Mouse (Mus musculus) heart, embryonic 11.5 days (tissue): ENCODE results near the gene Trio. TPM values are rescaled to one million over a fixed set of nuclear protein-coding genes. Genes with fewer than 3 reads are reported as not detected.

Experiments
- ATAC-seq: fragments of 200-750 bp; cut with Nextera tagmentation; replicated peaks from 2 replicates; pipeline ENCODE4 v1.8.0; 2017; ENCODE audit warnings: moderate library complexity; ENCODE audit not compliant: insufficient number of reproducible peaks, low FRiP score, low TSS enrichment
- H3K27ac ChIP-seq: fragments of 300-500 bp; sonication (generic); 2 replicates; pipeline ENCODE4 v1.5.1; 2014; ENCODE audit warnings: mild to moderate bottlenecking, low read depth, low read length
- H3K27me3 ChIP-seq: fragments of 300-500 bp; sonication (generic); 2 replicates; pipeline ENCODE4 v1.6.1; 2014; ENCODE audit warnings: mild to moderate bottlenecking, low read length, mixed read lengths; ENCODE audit not compliant: control insufficient read depth, insufficient read depth
- H3K36me3 ChIP-seq: fragments of 300-500 bp; sonication (generic); 2 replicates; pipeline ENCODE4 v1.6.1; 2014; ENCODE audit warnings: mild to moderate bottlenecking, low read length, moderate library complexity, mixed read lengths; ENCODE audit not compliant: control insufficient read depth, insufficient read depth
- H3K4me1 ChIP-seq: fragments of 300-500 bp; sonication (generic); 2 replicates; pipeline ENCODE4 v1.6.1; 2014; ENCODE audit warnings: low read length; ENCODE audit not compliant: control insufficient read depth, insufficient read depth
- H3K4me2 ChIP-seq: fragments of 300-500 bp; sonication (generic); 2 replicates; pipeline ENCODE4 v1.6.1; 2014; ENCODE audit warnings: mild to moderate bottlenecking, moderate library complexity
- H3K4me3 ChIP-seq: fragments of 300-500 bp; sonication (generic); 2 replicates; pipeline ENCODE4 v1.5.1; 2014; ENCODE audit warnings: low read depth, low read length
- H3K9ac ChIP-seq: fragments of 300-500 bp; sonication (generic); 2 replicates; pipeline ENCODE4 v1.6.1; 2014; ENCODE audit warnings: mild to moderate bottlenecking, low read depth, low read length, moderate library complexity
- H3K9me3 ChIP-seq: fragments of 300-500 bp; sonication (generic); replicated peaks from 2 replicates; pipeline ENCODE4 v1.6.1; 2016; ENCODE audit warnings: low read length; ENCODE audit not compliant: control insufficient read depth
- WGBS: fragments of 180-500 bp; shearing (Covaris S2); extraction: QIAGEN DNeasy Blood & Tissue Kit; methylation state at CpG from one replicate; pipeline ENCODE4 v1.1.7; 2014; ENCODE audit not compliant: insufficient replicate concordance; 5-methylcytosine and 5-hydroxymethylcytosine counted together
- polyA plus RNA-seq: library from polyadenylated mRNA; unstranded; fragments of >200 nt; fragmentation: Nextera tagmentation; extraction: Ambion mirVana; gene quantifications from 2 replicates; pipeline ENCODE4 v1.2.1, GENCODE M21; 2014

Trio gene
- polyA plus RNA-seq, 1 experiment from 2014 or later, result 28.5 TPM

DNA sequence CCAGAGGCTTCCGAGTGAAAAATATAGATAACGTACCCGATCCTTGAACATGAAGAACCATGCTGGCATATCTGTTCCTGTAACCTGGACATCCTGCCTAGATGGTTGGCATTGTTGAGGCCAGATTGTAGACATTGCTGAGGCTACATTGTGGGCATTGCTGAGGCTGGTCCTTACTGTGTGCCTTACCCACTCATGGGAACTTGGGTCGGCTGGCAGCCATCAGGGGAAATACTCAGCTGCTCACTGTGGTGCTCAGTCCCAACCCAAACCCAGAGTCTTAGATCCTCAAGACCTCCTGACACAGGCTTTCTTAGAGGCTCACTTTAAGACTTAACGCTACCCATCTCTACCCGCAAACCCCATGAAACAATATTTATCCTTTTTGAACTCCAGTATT, 2.9 kb upstream of the Trio start:
- ATAC-seq, result no peak
- WGBS, result 83% methylated on average over 6 of the region's 6 CpGs

DNA sequence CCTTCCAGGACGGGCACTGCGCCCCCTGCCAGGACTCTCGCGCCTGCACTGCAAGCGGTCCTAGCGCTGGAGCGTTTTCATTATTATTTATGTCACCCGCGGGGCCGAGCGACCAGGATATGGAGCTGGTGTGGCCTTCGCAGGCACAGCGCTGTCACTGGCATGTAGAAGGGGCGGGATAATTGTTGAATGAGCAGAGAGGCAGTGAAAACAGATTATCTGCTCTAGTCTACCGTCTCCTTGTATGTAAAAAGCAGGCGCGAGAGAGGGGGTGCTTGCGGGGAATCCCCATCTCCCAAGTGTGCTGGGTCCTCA, 476 bp upstream of the Trio start:
- H3K4me1 ChIP-seq, result peaks cover 27% of the 10 kb centered on the region
- H3K27ac ChIP-seq, result no peak overlapping the region
- H3K9ac ChIP-seq, result peak overlapping the region; percentile 69
- peak overlapping the region; percentile 90 for H3K4me2 ChIP-seq
- H3K4me3 ChIP-seq, result peak overlapping the region; percentile 66
- no peaks in the 10 kb centered on the region for H3K36me3 ChIP-seq
- no peaks in the 10 kb centered on the region for H3K9me3 ChIP-seq
- H3K27me3 ChIP-seq, result no peaks in the 10 kb centered on the region
- WGBS, result 1% methylated on average over 18 of the region's 18 CpGs
- no peak; the same call in 1 of the 2 replicates for ATAC-seq

More for the DNA sequence above, 2.9 kb upstream of the Trio start:
- H3K9ac ChIP-seq, result no peak overlapping the region
- H3K4me3 ChIP-seq, result no peak overlapping the region
- no peaks in the 10 kb centered on the region for H3K36me3 ChIP-seq
- peaks cover 6% of the 10 kb centered on the region for H3K4me1 ChIP-seq
- H3K9me3 ChIP-seq, result no peaks in the 10 kb centered on the region
- H3K4me2 ChIP-seq, result no peak overlapping the region
- H3K27ac ChIP-seq, result no peak overlapping the region
- no peaks in the 10 kb centered on the region for H3K27me3 ChIP-seq

DNA sequence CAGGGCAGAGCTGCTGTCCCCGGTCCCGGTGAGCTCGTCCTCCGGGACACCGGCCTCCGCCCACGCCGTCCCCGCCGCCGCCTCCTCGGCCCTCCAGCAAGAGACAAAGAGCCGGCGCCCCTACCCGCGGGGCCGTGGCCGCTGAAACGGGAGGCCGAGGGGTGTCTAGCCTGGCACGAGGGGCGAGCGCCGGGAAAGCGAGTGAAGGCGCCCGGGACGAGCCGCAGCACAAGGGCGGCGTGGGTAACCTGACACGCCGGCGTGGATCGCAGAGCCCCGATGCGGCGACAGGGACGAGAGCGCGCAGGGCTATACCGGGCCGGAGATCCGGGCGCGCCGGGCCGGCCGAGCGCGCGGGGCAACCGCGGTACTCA, 696 bp downstream of the Trio start:
- no peaks in the 10 kb centered on the region for H3K9me3 ChIP-seq
- H3K4me1 ChIP-seq, result peaks cover 36% of the 10 kb centered on the region
- H3K27ac ChIP-seq, result peak overlapping the region; percentile 97
- H3K27me3 ChIP-seq, result no peaks in the 10 kb centered on the region
- H3K4me2 ChIP-seq, result peak overlapping the region; percentile 90
- peak overlapping the region; percentile 80 for H3K9ac ChIP-seq
- H3K4me3 ChIP-seq, result peak overlapping the region; percentile 66
- ATAC-seq, result peak; percentile 22
- H3K36me3 ChIP-seq, result no peaks in the 10 kb centered on the region
- WGBS, result under 1% methylated on average over 50 of the region's 54 CpGs

DNA sequence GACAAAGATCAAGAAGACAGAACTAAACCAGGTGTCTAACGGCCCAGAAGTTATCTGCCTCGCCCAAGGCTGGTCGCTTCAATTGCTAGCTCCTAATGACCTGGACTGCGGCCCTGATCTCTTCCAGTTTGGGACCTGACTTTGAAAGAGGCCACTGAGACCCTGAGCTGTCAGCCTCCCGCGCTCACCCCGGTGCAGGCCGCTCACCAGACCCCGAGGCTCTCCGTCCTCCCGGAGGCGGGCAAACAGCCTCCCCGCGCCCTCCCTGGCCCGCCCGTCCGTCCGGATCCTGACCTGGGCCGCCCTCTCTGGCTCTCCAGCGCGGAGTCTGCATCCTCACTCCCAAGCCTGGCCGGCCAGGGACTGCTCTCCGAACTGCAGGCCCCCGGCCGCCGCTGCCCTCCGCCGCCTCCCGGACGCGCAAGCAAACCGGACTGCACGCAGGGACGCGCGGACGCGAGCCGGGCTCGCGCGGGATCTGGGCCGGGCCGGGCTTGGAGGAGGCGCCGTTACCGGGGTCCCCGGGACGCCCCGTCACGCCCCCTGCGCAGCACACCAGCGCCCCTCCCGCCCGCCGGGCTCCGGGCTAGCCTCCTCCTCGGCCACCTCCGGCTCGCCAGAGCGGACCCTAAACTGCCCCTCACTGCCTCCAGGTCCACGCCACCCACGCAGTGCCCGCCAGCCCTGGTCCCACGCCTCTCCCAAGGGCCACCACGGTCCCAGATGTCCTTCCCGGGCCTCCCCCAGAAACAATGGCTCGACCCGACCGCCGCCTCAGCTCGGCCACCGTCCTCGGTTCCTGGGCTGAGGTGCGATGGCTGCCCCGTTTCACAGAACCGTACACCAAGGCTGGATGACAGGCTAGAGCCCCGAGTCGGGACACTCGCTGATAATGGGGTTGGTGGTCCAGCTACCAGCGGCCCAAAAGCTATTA, 1.4 kb downstream of the Trio start:
- Histone ChIP-seq H3K27me3 (no peaks in the 10 kb centered on the region), H3K9ac (peak overlapping the region; percentile 80), H3K36me3 (no peaks in the 10 kb centered on the region), H3K9me3 (no peaks in the 10 kb centered on the region), H3K4me2 (peak overlapping the region; percentile 90), H3K27ac (peak overlapping the region; percentile 97), H3K4me3 (peak overlapping the region; percentile 66), H3K4me1 (peaks cover 36% of the 10 kb centered on the region)
- ATAC-seq, result peak; percentile 40; the same call in 1 of the 2 replicates
- under 1% methylated on average over 74 of the region's 81 CpGs for WGBS

DNA sequence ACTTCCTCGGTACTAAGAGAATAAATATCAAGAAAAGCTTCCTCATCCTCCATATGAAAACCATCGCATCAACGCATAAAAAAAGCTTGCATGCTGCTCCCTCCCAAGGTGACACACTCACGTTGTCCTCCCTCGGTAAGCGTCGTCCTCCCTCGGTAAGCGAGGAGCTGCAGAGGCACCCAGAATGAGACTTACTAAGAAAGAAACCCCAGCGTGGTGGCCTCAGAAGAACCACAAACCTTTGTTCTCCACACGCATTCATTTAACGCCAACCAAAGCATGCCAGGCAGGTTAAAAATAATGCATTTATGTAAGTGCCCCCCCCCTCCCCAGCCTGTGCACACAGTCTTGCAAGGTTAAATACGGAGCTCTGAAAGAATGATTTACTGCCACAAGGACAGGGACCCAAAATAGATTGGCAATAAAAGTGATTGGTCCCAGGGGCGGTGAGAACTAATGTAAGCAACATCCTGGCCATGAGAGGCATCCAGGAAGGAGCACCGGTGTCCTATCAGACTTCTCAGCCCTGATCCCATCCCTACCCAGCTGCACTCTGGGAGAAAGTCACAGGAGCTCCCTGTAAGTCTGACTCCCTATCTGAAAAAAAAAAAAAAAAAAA, 3.9 kb downstream of the Trio start:
- H3K27ac ChIP-seq, result no peak overlapping the region
- 10% methylated on average over 15 of the region's 15 CpGs for WGBS
- H3K9ac ChIP-seq, result peak overlapping the region; percentile 44; the same call in 1 of the 2 replicates
- peak overlapping the region; percentile 16; the same call in 1 of the 2 replicates for H3K4me3 ChIP-seq
- no peaks in the 10 kb centered on the region for H3K27me3 ChIP-seq
- H3K36me3 ChIP-seq, result no peaks in the 10 kb centered on the region
- peak overlapping the region; percentile 59 for H3K4me2 ChIP-seq
- H3K9me3 ChIP-seq, result no peaks in the 10 kb centered on the region
- H3K4me1 ChIP-seq, result peaks cover 40% of the 10 kb centered on the region
- no peak for ATAC-seq

- H3K4me3 ChIP-seq, result no peak overlapping the region
- no peak overlapping the region for H3K9ac ChIP-seq
- no peak overlapping the region for H3K4me2 ChIP-seq
- no peak overlapping the region for H3K27ac ChIP-seq
- no peaks in the 10 kb centered on the region for H3K9me3 ChIP-seq
- H3K4me1 ChIP-seq, result peaks cover 36% of the 10 kb centered on the region
- 53% methylated on average over 7 of the region's 7 CpGs for WGBS
- ATAC-seq, result no peak
- H3K36me3 ChIP-seq, result no peaks in the 10 kb centered on the region
- H3K27me3 ChIP-seq, result no peaks in the 10 kb centered on the region
Measured at GRCm38 (mm10) chr15:28019393-28020070, 6.1 kb downstream of the Trio start.

GRCm38 (mm10) chr15:28007516-28007915, 18.1 kb downstream of the Trio start:
- Histone ChIP-seq H3K36me3 (no peaks in the 10 kb centered on the region), H3K9me3 (no peaks in the 10 kb centered on the region), H3K4me3 (no peak overlapping the region), H3K27ac (no peak overlapping the region), H3K4me2 (no peak overlapping the region), H3K4me1 (peaks cover 25% of the 10 kb centered on the region), H3K27me3 (no peaks in the 10 kb centered on the region), H3K9ac (no peak overlapping the region)
- no peak for ATAC-seq
- 54% methylated on average over 3 of the region's 3 CpGs for WGBS

- H3K9ac ChIP-seq, result no peak overlapping the region
- H3K4me1 ChIP-seq, result peaks cover 30% of the 10 kb centered on the region
- H3K27me3 ChIP-seq, result no peaks in the 10 kb centered on the region
- no peak overlapping the region for H3K4me3 ChIP-seq
- H3K27ac ChIP-seq, result no peak overlapping the region
- H3K9me3 ChIP-seq, result no peaks in the 10 kb centered on the region
- no peak for ATAC-seq
- H3K4me2 ChIP-seq, result no peak overlapping the region
- WGBS, result 59% methylated on average over 5 of the region's 5 CpGs
- no peaks in the 10 kb centered on the region for H3K36me3 ChIP-seq
Measured at GRCm38 (mm10) chr15:28004192-28004767, 21.4 kb downstream of the Trio start.
